Mouse (Mus musculus): ENCODE results near the gene Invs. TPM values are rescaled to one million over a fixed set of nuclear protein-coding genes. Genes with fewer than 3 reads are reported as not detected.

Gene Invs
- total RNA-seq (2012; rRNA removed) = 6.4 and 6.9 TPM in 2 replicates
- total RNA-seq (2014; rRNA removed) = 4.2 and 5.7 TPM in 2 replicates
- polyA plus RNA-seq (2012; ENCODE audit: insufficient read length, low read depth) = 4.8 and 5.1 TPM in 2 replicates

DNA sequence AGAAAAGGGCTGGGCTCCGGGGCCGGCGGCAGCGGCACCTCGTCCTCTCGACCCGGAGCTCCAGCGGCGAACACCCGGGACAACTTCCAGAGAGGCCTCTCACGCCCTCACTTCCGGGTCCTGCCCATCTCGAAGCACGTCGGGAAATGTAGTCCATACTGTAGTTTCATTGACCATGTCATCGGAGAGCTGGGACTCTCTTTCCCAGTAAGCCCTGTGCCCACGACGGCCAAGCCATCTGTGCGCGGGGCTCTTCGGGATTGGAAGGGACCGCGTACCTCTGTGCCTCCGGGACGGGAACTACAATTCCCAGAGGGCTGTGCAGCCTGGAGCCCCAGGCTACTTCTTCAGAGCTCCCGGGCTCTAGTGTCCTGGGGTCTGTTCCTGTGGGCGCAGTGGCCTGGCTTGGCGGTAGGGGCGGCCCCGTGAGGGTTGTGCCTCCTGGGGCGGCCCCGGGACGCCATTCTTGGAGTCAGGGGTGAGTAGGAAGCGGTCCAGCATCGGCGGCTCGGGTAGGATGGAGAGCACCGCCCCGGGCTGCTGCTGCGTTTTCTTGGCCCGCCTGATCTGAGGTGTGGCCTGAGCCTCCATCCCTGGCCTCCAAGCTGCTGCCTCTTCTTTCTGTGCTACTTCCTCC is at the start of gene Invs, which contains the start of gene Erp44:
Gene Invs (plus strand): TSS at position 263 of the 637 bp plus-strand sequence.
Gene Erp44 (minus strand): TSS at position 61 of the 637 bp plus-strand sequence.
- H3K4me2 ChIP-seq (ENCODE audit: insufficient read depth, low read depth, poor library complexity, severe bottlenecking) = peak within 1 kb of the TSS; percentile 93
- peaks cover 35% of the 10 kb centered on the region for H3K79me2 ChIP-seq (replicated peaks; ENCODE audit: control insufficient read depth, extremely low read depth, insufficient read depth, poor library complexity, severe bottlenecking)
- dilution Hi-C loops (cut with MboI; ENCODE audit: extremely low pct_ligation_motif_present, extremely low pct_unique_long_range_greater_than_20kb, low sequenced_read_pairs) = no loop called here
- H3K4me3 ChIP-seq (replicated peaks in 1 of 3; ENCODE audit: low read depth in 2 of 3, low read length in 2 of 3, poor library complexity in 1 of 3) = peak within 1 kb of the TSS; percentile 88 to 100 (median 99)
- H3K27ac ChIP-seq (ENCODE audit: insufficient read depth, low read depth) = peak within 1 kb of the TSS; percentile 56
- peaks cover 3 to 12% of the 10 kb centered on the region in 2 experiments for H3K36me3 ChIP-seq (replicated peaks in 1 of 2; ENCODE audit: control insufficient read depth in 1 of 2, insufficient read depth in 1 of 2, low read length in 1 of 2)
- H3K27me3 ChIP-seq (replicated peaks) = no peaks in the 10 kb centered on the region
- H3K9me3 ChIP-seq (replicated peaks; ENCODE audit: low read length) = no peaks in the 10 kb centered on the region
- TF ChIP-seq TBP (conservative IDR thresholded peaks at IDR 0.05; ENCODE audit: low read depth, low read length) (peak; percentile 62; the same call in 1 of the 2 replicates), ZC3H11A (IDR thresholded peaks at IDR 0.05; ENCODE audit: low read depth, low read length) (no peak), SIN3A (IDR thresholded peaks at IDR 0.05; ENCODE audit: low read length) (peak; percentile 93), ZMIZ1 (IDR thresholded peaks at IDR 0.05; ENCODE audit: low read depth, low read length) (peak; percentile 87), KAT2A (IDR thresholded peaks at IDR 0.05; ENCODE audit: insufficient replicate concordance, low read length) (peak; percentile 99), NRF1 (IDR thresholded peaks at IDR 0.05; ENCODE audit: low read depth, low read length) (peak; percentile 66), MXI1 (IDR thresholded peaks at IDR 0.05; ENCODE audit: low read depth, low read length) (peak; percentile 64; the same call in 1 of the 2 replicates), BHLHE40 (IDR thresholded peaks at IDR 0.05; ENCODE audit: low read depth, low read length) (0 out of 2 replicates have a peak, but pooled peaks have one; percentile 11), USF2 (conservative IDR thresholded peaks at IDR 0.05; ENCODE audit: low read depth, low read length) (no peak), MYC (IDR thresholded peaks at IDR 0.05; ENCODE audit: low read depth, low read length) (peak; percentile 47; the same call in 1 of the 2 replicates), RAD21 (IDR thresholded peaks at IDR 0.05; ENCODE audit: low read depth, low read length) (no peak; the same call in 1 of the 2 replicates), NELFE (IDR thresholded peaks at IDR 0.05; ENCODE audit: low read depth, low read length) (peak; percentile 60; the same call in 1 of the 2 replicates), E2F4 (IDR thresholded peaks at IDR 0.05; ENCODE audit: insufficient replicate concordance, low read depth, low read length) (no peak), JUN (IDR thresholded peaks at IDR 0.05; ENCODE audit: insufficient read depth, low read depth, low read length) (no peak), UBTF (IDR thresholded peaks at IDR 0.05; ENCODE audit: low read depth, low read length) (peak; percentile 93), MAFK (IDR thresholded peaks at IDR 0.05; ENCODE audit: insufficient replicate concordance, low read length) (no peak), ELF1 (IDR thresholded peaks at IDR 0.05; ENCODE audit: low read depth, low read length) (peak; percentile 96), USF1 (IDR thresholded peaks at IDR 0.05; ENCODE audit: low read depth, low read length) (no peak; the same call in 1 of the 2 replicates), CHD1 (IDR thresholded peaks at IDR 0.05; ENCODE audit: low read depth, low read length) (no peak), CHD2 (IDR thresholded peaks at IDR 0.05; ENCODE audit: low read length) (peak; percentile 87), MAX (IDR thresholded peaks at IDR 0.05; ENCODE audit: low read length) (peak; percentile 48; the same call in 1 of the 2 replicates), POLR2AphosphoS2 (IDR thresholded peaks at IDR 0.05; ENCODE audit: low read depth, low read length) (peak; percentile 65), CTCF (conservative IDR thresholded peaks at IDR 0.05 in 1 of 2, IDR thresholded peaks at IDR 0.05 in 1 of 2; ENCODE audit: low read depth in 2 of 2, low read length in 2 of 2) (no peak), PAX5 (IDR thresholded peaks at IDR 0.05; ENCODE audit: low read length) (no peak), MEF2A (IDR thresholded peaks at IDR 0.05; ENCODE audit: borderline replicate concordance, low read depth, low read length) (0 out of 2 replicates have a peak, but pooled peaks have one; percentile 38), HCFC1 (IDR thresholded peaks at IDR 0.05; ENCODE audit: low read depth, low read length) (peak; percentile 95), GABPA (IDR thresholded peaks at IDR 0.05; ENCODE audit: insufficient replicate concordance, low read depth, low read length) (peak; percentile 89; the same call in 1 of the 2 replicates), EP300 (IDR thresholded peaks at IDR 0.05; ENCODE audit: low read length) (no peak), IRF4 (IDR thresholded peaks at IDR 0.05; ENCODE audit: low read depth, low read length) (peak; percentile 56; the same call in 1 of the 2 replicates), MAZ (IDR thresholded peaks at IDR 0.05; ENCODE audit: low read depth, low read length) (peak; percentile 89; the same call in 1 of the 2 replicates), TCF12 (IDR thresholded peaks at IDR 0.05; ENCODE audit: low read depth, low read length) (peak; percentile 48; the same call in 1 of the 2 replicates), JUND (conservative IDR thresholded peaks at IDR 0.05; ENCODE audit: low read depth, low read length) (no peak), RCOR1 (conservative IDR thresholded peaks at IDR 0.05; ENCODE audit: low read depth, low read length) (no peak), POLR2A (IDR thresholded peaks at IDR 0.05; ENCODE audit: low read depth, low read length) (peak; percentile 79)
- H3K9ac ChIP-seq (ENCODE audit: insufficient read depth, low read depth) = peak within 1 kb of the TSS; percentile 94
- peaks cover 0 to 28% of the 10 kb centered on the region in 2 experiments; a peak in 2 of 4 replicates for H3K4me1 ChIP-seq (ENCODE audit: control insufficient read depth in 1 of 2, insufficient read depth in 2 of 2)
- in situ Hi-C loops (cut with MboI; ENCODE audit: low pct_ligation_motif_present, low pct_unique_long_range_greater_than_20kb, low sequenced_read_pairs) = loop anchor here (10.0 kb wide), 1 partner anchor 45 kb away; no protein-coding TSS in a partner anchor
- peak; percentile 98 for DNase-seq (ENCODE audit: extremely low read depth)

Measured in CH12.LX (cell line).